Mouse (Mus musculus) embryonic fibroblast, embryonic 13.5 days (primary cell): ENCODE measurements around the gene Btg2. TPM values are rescaled to one million over a fixed set of nuclear protein-coding genes. Genes with fewer than 3 reads are reported as not detected.

Experiments
- H3K27ac ChIP-seq: 2 replicates; pipeline ENCODE4 v1.5.1; 2012; ENCODE audit warnings: low read length, control low read depth, inconsistent platforms; ENCODE audit not compliant: insufficient read depth
- H3K4me1 ChIP-seq: 2 replicates; pipeline ENCODE4 v1.6.1; 2011; ENCODE audit warnings: low read length; ENCODE audit not compliant: control insufficient read depth, insufficient read depth
- H3K4me3 ChIP-seq: 2 replicates; pipeline ENCODE4 v1.5.1; 2011; ENCODE audit warnings: mild to moderate bottlenecking, control low read depth, low read length; ENCODE audit not compliant: insufficient read depth
- CTCF ChIP-seq: IDR thresholded peaks from 2 replicates; pipeline ENCODE4 v1.5.1; 2011; ENCODE audit warnings: mild to moderate bottlenecking, control low read depth, low read length, moderate library complexity, borderline replicate concordance; ENCODE audit not compliant: insufficient read depth
- POLR2A ChIP-seq: IDR thresholded peaks from 2 replicates; pipeline ENCODE4 v1.6.1; 2011; ENCODE audit warnings: low read depth, mild to moderate bottlenecking, control low read depth, low read length, moderate library complexity
- polyA plus RNA-seq: library from polyadenylated mRNA; stranded (reverse); fragments of >200 nt; gene quantifications from 2 replicates; pipeline ENCODE4 v1.2.4, GENCODE M21; 2011; ENCODE audit warnings: low read depth; ENCODE audit not compliant: missing spikeins, insufficient read length

Gene Btg2
- polyA plus RNA-seq, 1 experiment, result 96.4 TPM

- H3K27ac ChIP-seq, result no peak overlapping the region
- no peak overlapping the region for H3K4me3 ChIP-seq
- TF ChIP-seq POLR2A, result no peak
- TF ChIP-seq CTCF, result no peak
- H3K4me1 ChIP-seq, result peaks cover 28% of the 10 kb centered on the region
These were observed 12.9 kb upstream of the Btg2 start for GRCm38 (mm10) chr1:134091851-134092250.

DNA sequence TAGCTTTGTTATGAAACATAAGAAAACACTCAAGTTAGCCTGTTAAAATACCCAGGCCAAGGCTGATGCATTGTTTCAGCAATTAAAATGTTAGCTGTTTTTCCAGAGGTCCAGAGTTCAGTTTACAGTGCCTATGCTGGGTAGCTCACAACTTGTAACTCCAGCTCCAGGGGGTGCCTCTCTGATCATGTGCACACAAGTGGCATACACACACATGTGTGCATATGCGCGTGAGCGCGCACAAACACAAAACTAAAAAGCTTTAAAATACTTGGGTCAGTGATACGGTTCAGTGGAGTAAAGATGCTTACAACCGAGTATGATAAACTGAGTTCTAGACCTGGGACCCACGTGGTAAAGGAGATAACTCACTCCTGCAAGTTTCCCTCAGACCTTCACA is 10.2 kb upstream of the Btg2 start:
- no peak overlapping the region for H3K4me3 ChIP-seq
- no peak overlapping the region for H3K27ac ChIP-seq
- peaks cover 19% of the 10 kb centered on the region for H3K4me1 ChIP-seq
- TF ChIP-seq POLR2A, result no peak
- TF ChIP-seq CTCF, result no peak

DNA sequence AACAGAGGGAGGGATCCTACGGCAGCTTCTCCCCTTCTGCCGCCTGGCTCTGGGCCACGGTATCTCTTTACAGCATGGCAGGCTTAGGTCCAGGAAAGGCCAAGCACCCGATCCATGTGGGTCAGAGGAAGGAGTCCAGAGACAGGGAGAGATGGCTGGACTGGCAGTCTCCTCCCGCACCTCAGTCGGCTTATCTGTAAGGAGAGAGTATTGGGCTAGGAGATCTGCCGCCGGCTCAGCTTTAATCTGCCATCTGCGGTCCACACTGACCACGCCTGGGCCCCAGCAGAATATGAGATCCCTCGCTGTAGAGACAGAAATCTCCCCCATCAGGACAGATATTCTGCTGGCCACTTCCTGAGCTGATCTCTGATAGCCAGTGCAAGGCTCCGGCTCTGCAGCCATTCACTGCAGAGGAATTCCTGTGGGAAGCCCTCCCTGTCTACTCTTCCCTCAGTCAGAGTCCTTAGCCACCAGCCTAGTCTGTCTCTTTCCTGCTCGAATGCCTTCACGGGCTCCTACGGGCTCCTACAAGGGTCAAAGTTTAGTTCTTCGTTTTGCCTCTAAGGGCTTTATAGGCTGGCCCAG is 8.0 kb upstream of the Btg2 start:
- Histone ChIP-seq H3K4me1 (peaks cover 2% of the 10 kb centered on the region; the same call in 1 of the 2 replicates), H3K4me3 (no peak overlapping the region), H3K27ac (no peak overlapping the region)
- TF ChIP-seq CTCF (no peak), POLR2A (no peak)

DNA sequence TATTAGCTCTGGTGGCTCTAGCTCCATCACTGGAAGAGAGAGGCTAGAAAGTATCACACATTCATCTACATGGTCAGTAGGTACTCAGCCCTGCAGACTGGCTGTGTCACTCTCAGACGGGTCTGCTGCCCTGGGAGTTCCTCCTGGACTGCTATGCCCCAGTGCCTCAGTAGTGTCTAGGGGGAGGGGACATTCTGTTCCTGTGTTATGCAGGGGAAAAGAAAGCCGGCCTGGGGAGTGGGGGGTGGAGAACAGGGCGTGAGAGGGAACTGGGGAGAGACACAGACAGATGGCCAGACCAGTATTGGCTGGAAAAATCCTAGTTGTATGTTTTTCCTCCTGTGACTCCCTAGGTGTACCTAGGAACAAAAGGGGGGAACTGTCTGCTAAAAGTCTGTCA is 7.1 kb upstream of the Btg2 start:
- TF ChIP-seq POLR2A, result no peak
- TF ChIP-seq CTCF, result no peak
- Histone ChIP-seq H3K4me3 (no peak overlapping the region), H3K27ac (no peak overlapping the region), H3K4me1 (no peaks in the 10 kb centered on the region)

DNA sequence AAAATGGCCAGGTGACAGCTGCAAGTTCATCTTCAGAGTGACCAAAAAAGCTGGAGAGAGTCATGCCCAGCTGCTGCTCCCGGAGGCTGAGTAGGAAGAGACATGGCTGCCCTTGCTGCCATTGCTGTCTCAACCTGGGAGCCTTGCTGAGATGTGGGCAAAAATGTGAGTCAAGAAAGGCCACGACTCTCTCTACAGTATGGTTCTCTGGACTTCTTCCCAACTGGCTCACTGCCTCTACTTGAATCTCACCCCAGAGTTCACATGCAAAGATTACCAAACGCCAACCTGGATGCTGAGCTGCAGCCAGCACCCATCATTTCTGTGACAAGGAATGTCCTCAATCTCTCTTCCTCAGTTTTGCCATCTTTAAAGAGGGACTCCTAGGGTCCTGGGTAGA is 5.2 kb upstream of the Btg2 start:
- no peaks in the 10 kb centered on the region; the same call in 1 of the 2 replicates for H3K4me1 ChIP-seq
- no peak overlapping the region for H3K4me3 ChIP-seq
- peak overlapping the region; percentile 59 for H3K27ac ChIP-seq
- TF ChIP-seq POLR2A, result no peak
- TF ChIP-seq CTCF, result no peak

DNA sequence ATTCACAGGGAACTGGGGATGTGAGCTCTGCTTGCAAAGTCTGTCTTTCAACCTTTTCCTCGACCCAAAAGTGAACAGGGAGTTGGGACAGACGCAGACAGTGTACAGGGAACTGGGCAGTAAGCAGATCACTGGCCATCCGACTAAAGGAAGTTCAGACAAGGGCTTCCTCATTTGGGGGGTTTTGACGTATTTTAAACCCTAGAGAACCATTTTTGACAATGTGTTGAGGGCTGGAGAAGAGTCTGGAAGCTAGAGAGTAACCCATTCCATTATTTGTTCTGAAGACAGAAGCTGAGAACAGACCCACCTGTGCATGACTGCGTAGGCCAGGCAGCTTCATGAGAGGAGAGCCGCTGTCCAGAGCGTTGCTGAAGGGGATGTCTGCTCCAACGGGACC is 4.8 kb upstream of the Btg2 start:
- Histone ChIP-seq H3K4me3 (no peak overlapping the region), H3K4me1 (no peaks in the 10 kb centered on the region; the same call in 1 of the 2 replicates), H3K27ac (0 out of 2 replicates have a peak overlapping the region, but pooled peaks have one; percentile 6)
- TF ChIP-seq CTCF (no peak), POLR2A (no peak)

DNA sequence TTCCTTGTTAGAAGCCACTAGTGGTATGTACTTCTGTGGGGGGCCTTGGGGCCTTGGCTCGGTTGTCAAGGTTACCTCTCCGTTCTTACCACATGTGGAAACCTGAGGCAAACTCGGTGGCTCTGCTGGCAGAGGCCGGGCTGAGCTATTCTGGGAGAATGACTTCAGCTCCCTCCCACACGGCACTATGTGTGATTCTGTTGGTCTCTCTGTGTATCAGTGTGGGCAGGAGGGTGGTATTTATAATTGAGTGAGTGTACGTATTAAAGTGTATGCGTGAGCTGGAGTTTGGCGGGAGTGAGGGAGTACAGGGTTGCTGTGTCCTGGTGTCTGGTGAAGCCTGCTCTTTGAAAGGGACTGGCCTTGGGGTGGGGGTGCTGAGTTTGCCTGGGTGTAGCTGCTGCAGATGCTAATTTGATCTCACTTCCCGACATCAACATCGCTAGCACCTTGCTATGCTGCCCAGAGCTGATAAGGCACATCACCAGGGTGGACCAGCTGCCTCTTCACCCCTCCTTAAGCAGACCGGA is 4.1 kb upstream of the Btg2 start:
- H3K4me1 ChIP-seq, result no peaks in the 10 kb centered on the region; the same call in 1 of the 2 replicates
- H3K4me3 ChIP-seq, result no peak overlapping the region
- H3K27ac ChIP-seq, result peak overlapping the region; percentile 17; the same call in 1 of the 2 replicates
- TF ChIP-seq CTCF (no peak), POLR2A (no peak)

DNA sequence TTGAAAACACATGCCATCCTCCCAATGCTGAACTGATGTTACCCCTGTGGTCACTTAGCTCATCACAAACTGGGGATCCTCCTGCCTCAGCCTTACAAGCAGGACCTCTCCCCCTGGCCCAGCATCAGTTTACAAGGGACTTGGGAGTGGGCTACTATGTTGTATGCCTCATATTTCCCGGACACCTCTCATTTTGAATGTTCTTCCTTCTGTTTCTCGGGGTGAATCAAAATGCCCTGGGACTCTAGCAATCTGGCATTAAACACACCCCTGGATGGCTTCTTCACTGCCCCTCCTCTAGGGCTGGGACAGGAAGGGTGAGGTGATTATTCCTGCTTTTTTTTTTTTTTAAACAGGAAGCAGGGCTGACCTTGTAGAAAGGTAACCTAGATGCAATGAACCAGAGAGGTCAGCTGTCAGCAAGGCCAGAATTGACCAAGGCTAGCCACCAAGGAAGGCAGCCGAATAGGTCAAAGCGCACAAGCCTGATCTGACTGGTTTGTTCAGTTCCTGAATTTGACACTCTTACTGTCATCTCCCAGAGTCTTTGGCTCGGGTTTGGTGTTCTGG is 2.0 kb upstream of the Btg2 start:
- TF ChIP-seq POLR2A (no peak), CTCF (no peak)
- peaks cover 4% of the 10 kb centered on the region; the same call in 1 of the 2 replicates for H3K4me1 ChIP-seq

GRCm38 (mm10) chr1:134080406-134080805 is 1.5 kb upstream of the Btg2 start:
- peaks cover 6% of the 10 kb centered on the region; the same call in 1 of the 2 replicates for H3K4me1 ChIP-seq
- TF ChIP-seq POLR2A (no peak), CTCF (no peak)
- no peak overlapping the region for H3K4me3 ChIP-seq
- H3K27ac ChIP-seq, result peak overlapping the region; percentile 88; the same call in 1 of the 2 replicates

More for the DNA sequence above, 2.0 kb upstream of the Btg2 start:
- Histone ChIP-seq H3K27ac (no peak overlapping the region), H3K4me3 (no peak overlapping the region)

DNA sequence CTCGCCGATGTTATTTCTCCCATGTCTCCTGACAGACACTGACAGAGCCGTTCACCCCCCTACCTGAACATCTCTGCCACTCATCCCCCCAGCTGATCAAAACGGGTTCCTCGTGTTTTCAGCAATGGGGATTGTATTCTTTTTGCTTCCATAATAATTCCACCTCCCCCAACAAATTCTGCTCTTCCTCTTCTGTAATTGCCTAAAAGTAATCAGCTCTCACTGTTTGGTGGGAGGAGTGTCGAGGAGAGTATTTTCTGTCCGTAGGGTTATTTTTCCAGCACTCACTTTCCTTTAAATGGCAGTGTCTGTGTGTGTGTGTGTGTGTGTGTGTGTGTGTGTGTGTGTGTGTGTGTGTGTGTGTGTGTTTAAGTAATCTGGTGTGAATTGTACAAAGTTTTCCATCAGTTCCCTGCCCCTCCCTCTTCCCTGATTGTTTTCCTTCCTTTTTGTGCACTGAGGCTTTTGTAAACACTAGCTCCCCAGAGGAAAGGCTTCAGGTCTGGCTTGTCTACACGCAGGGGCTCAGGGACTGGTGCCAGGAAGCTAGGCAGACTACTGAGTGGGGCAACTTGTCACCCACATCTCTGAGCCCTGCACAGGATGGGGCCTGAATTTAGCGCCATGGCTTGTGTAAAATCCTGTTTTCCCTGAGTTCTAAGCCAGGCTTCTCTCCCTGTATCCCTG is 700 bp upstream of the Btg2 start:
- TF ChIP-seq CTCF, result no peak
- no peak; the same call in 1 of the 2 replicates for TF ChIP-seq POLR2A
- Histone ChIP-seq H3K27ac (peak overlapping the region; percentile 88), H3K4me1 (peaks cover 6% of the 10 kb centered on the region; the same call in 1 of the 2 replicates), H3K4me3 (no peak overlapping the region)
